Mouse (Mus musculus) megakaryocyte, embryonic 14.5 days (primary cell): ENCODE measurements around the gene Erfe.

Source experiments
- FLI1 ChIP-seq: IDR thresholded peaks from 2 replicates; pipeline ENCODE4 v1.6.1; 2012; ENCODE audit warnings: low read length, inconsistent platforms, mixed read lengths
- GATA1 ChIP-seq: IDR thresholded peaks from 3 replicates; pipeline ENCODE4 v1.6.1; 2012; ENCODE audit warnings: mixed read lengths, low read length, inconsistent platforms, borderline replicate concordance

DNA sequence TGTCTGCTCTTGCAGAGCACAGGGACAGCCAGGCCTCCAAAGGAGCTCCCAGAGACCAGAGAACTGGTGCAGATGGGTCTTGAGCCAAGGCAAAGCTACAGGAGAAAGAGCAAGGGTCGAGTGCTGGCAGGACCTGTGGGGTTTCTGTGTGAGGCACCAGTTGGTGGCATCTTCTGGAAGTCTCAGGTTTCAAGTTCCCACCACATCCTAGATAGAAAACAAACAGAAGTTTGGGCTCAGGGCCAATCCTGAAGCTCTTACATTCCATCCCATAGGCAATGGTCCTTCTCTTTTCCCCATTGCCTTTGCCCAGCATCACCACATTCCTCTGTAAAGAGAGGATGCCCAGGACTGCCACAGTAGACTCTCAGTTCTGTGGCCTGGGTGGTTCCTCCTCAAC lies 38.7 kb downstream of the Erfe start:
- no peak for TF ChIP-seq GATA1
- TF ChIP-seq FLI1: no peak
